Mouse (Mus musculus): Measurements from ENCODE around the gene Psg29. TPM values are rescaled to one million over a fixed set of nuclear protein-coding genes. Genes with fewer than 3 reads are reported as not detected.

The Psg29 gene
- not detected in 2 replicates for polyA plus RNA-seq (2015; fragmentation: Nextera tagmentation; extraction: Ambion mirVana)

GRCm38 (mm10) chr7:17203177-17203576 is at the start of gene Psg29:
Gene Psg29 (plus strand): TSS chr7:17203477.
- no peak within 1 kb of the TSS for H3K4me2 ChIP-seq (replicated peaks; ENCODE audit: low read depth, low read length)
- H3K27ac ChIP-seq (ENCODE audit: low read length) = no peak within 1 kb of the TSS
- no peaks in the 10 kb centered on the region for H3K4me1 ChIP-seq (ENCODE audit: insufficient read depth, low read depth, low read length)
- H3K27me3 ChIP-seq (replicated peaks; ENCODE audit: insufficient read depth, low read length) = no peaks in the 10 kb centered on the region
- TF ChIP-seq CTCF (IDR thresholded peaks at IDR 0.05) (no peak), EP300 (IDR thresholded peaks at IDR 0.05) (no peak)
- no peak within 1 kb of the TSS for H3K9ac ChIP-seq (replicated peaks; ENCODE audit: low read depth)
- DNase-seq (ENCODE audit: low spot score) (no peak), ATAC-seq (no peak)
- no peak within 1 kb of the TSS for H3K4me3 ChIP-seq (ENCODE audit: low read depth, low read length)
- no peaks in the 10 kb centered on the region for H3K9me3 ChIP-seq (ENCODE audit: low read length)
- H3K36me3 ChIP-seq (ENCODE audit: insufficient read depth, low read length) = no peaks in the 10 kb centered on the region

- Histone ChIP-seq H3K9me3 (ENCODE audit: low read length) (no peaks in the 10 kb centered on the region), H3K4me2 (replicated peaks; ENCODE audit: low read depth, low read length) (no peak overlapping the region), H3K4me1 (ENCODE audit: insufficient read depth, low read depth, low read length) (no peaks in the 10 kb centered on the region), H3K27me3 (replicated peaks; ENCODE audit: insufficient read depth, low read length) (no peaks in the 10 kb centered on the region), H3K27ac (ENCODE audit: low read length) (no peak overlapping the region), H3K36me3 (ENCODE audit: insufficient read depth, low read length) (no peaks in the 10 kb centered on the region), H3K4me3 (ENCODE audit: low read depth, low read length) (no peak overlapping the region), H3K9ac (replicated peaks; ENCODE audit: low read depth) (no peak overlapping the region)
- 20% methylated on average over 2 of the region's 2 CpGs for WGBS
- DNase-seq (ENCODE audit: low spot score) (peak; percentile 5), ATAC-seq (no peak)
- TF ChIP-seq CTCF (IDR thresholded peaks at IDR 0.05) (peak; percentile 55), EP300 (IDR thresholded peaks at IDR 0.05) (no peak)
These were observed 47.6 kb upstream of the Psg29 start for GRCm38 (mm10) chr7:17155634-17156033.

GRCm38 (mm10) chr7:17156885-17157677 is 46.2 kb upstream of the Psg29 start:
- no peak overlapping the region for H3K27ac ChIP-seq (ENCODE audit: low read length)
- no peak overlapping the region for H3K4me2 ChIP-seq (replicated peaks; ENCODE audit: low read depth, low read length)
- no peak overlapping the region for H3K4me3 ChIP-seq (ENCODE audit: low read depth, low read length)
- no peaks in the 10 kb centered on the region for H3K4me1 ChIP-seq (ENCODE audit: insufficient read depth, low read depth, low read length)
- H3K27me3 ChIP-seq (replicated peaks; ENCODE audit: insufficient read depth, low read length) = no peaks in the 10 kb centered on the region
- 59% methylated on average over 3 of the region's 3 CpGs for WGBS
- ATAC-seq (no peak), DNase-seq (ENCODE audit: low spot score) (peak; percentile 1)
- H3K36me3 ChIP-seq (ENCODE audit: insufficient read depth, low read length) = no peaks in the 10 kb centered on the region
- no peak overlapping the region for H3K9ac ChIP-seq (replicated peaks; ENCODE audit: low read depth)
- TF ChIP-seq EP300 (IDR thresholded peaks at IDR 0.05) (no peak), CTCF (IDR thresholded peaks at IDR 0.05) (no peak)
- no peaks in the 10 kb centered on the region for H3K9me3 ChIP-seq (ENCODE audit: low read length)

- TF ChIP-seq EP300 (IDR thresholded peaks at IDR 0.05) (no peak), CTCF (IDR thresholded peaks at IDR 0.05) (no peak)
- Histone ChIP-seq H3K27me3 (replicated peaks; ENCODE audit: insufficient read depth, low read length) (no peaks in the 10 kb centered on the region), H3K4me3 (ENCODE audit: low read depth, low read length) (no peak overlapping the region), H3K27ac (ENCODE audit: low read length) (no peak overlapping the region), H3K4me1 (ENCODE audit: insufficient read depth, low read depth, low read length) (no peaks in the 10 kb centered on the region), H3K4me2 (replicated peaks; ENCODE audit: low read depth, low read length) (no peak overlapping the region), H3K9ac (replicated peaks; ENCODE audit: low read depth) (no peak overlapping the region), H3K9me3 (ENCODE audit: low read length) (no peaks in the 10 kb centered on the region), H3K36me3 (ENCODE audit: insufficient read depth, low read length) (no peaks in the 10 kb centered on the region)
- peak; percentile 9 for DNase-seq (ENCODE audit: low spot score)
- ATAC-seq = no peak
- 66% methylated on average over 7 of the region's 7 CpGs for WGBS
These were observed 44.3 kb upstream of the Psg29 start for GRCm38 (mm10) chr7:17159011-17159410.

GRCm38 (mm10) chr7:17171827-17172226 is 31.4 kb upstream of the Psg29 start:
- no peaks in the 10 kb centered on the region for H3K9me3 ChIP-seq (ENCODE audit: low read length)
- no peak for DNase-seq (ENCODE audit: low spot score)
- 78% methylated on average over 4 of the region's 4 CpGs for WGBS

GRCm38 (mm10) chr7:17205530-17206184 is 2.4 kb downstream of the Psg29 start:
- no peaks in the 10 kb centered on the region for H3K4me1 ChIP-seq (ENCODE audit: insufficient read depth, low read depth, low read length)
- no peaks in the 10 kb centered on the region for H3K9me3 ChIP-seq (ENCODE audit: low read length)
- no peak overlapping the region for H3K4me2 ChIP-seq (replicated peaks; ENCODE audit: low read depth, low read length)
- DNase-seq (ENCODE audit: low spot score) (no peak), ATAC-seq (no peak)
- H3K36me3 ChIP-seq (ENCODE audit: insufficient read depth, low read length) = no peaks in the 10 kb centered on the region
- H3K27me3 ChIP-seq (replicated peaks; ENCODE audit: insufficient read depth, low read length) = no peaks in the 10 kb centered on the region
- H3K9ac ChIP-seq (replicated peaks; ENCODE audit: low read depth) = no peak overlapping the region
- no peak for TF ChIP-seq CTCF (IDR thresholded peaks at IDR 0.05)
- TF ChIP-seq EP300 (IDR thresholded peaks at IDR 0.05) = no peak
- no peak overlapping the region for H3K4me3 ChIP-seq (ENCODE audit: low read depth, low read length)
- H3K27ac ChIP-seq (ENCODE audit: low read length) = no peak overlapping the region
- WGBS = 64% methylated on average over 3 of the region's 3 CpGs

More at GRCm38 (mm10) chr7:17171827-17172226, 31.4 kb upstream of the Psg29 start:
- no peaks in the 10 kb centered on the region for H3K27me3 ChIP-seq (replicated peaks; ENCODE audit: insufficient read depth, low read length)
- no peaks in the 10 kb centered on the region for H3K4me1 ChIP-seq (ENCODE audit: insufficient read depth, low read depth, low read length)
- H3K4me2 ChIP-seq (replicated peaks; ENCODE audit: low read depth, low read length) = no peak overlapping the region
- TF ChIP-seq CTCF (IDR thresholded peaks at IDR 0.05) (no peak), EP300 (IDR thresholded peaks at IDR 0.05) (no peak)
- H3K9ac ChIP-seq (replicated peaks; ENCODE audit: low read depth) = no peak overlapping the region
- no peak for ATAC-seq
- H3K27ac ChIP-seq (ENCODE audit: low read length) = no peak overlapping the region
- no peaks in the 10 kb centered on the region for H3K36me3 ChIP-seq (ENCODE audit: insufficient read depth, low read length)
- H3K4me3 ChIP-seq (ENCODE audit: low read depth, low read length) = no peak overlapping the region

Other genes starting within 250 kb of the Psg29 start
- gene Pnmal1, start 243.8 kb upstream of the Psg29 start, polyA plus RNA-seq (2015; fragmentation: Nextera tagmentation; extraction: Ambion mirVana) = 0.04 TPM in 1 of 2 replicates, not detected in the other
- 0.02 and 0.04 TPM in 2 replicates for gene Gm42372, start 220.4 kb upstream of the Psg29 start, polyA plus RNA-seq (2015; fragmentation: Nextera tagmentation; extraction: Ambion mirVana)
- 7.8 and 8.0 TPM in 2 replicates for gene Ccdc8, start 210.8 kb upstream of the Psg29 start, polyA plus RNA-seq (2015; fragmentation: Nextera tagmentation; extraction: Ambion mirVana)
- 65.1 and 71.8 TPM in 2 replicates for gene Ppp5c, start 175.6 kb upstream of the Psg29 start, polyA plus RNA-seq (2015; fragmentation: Nextera tagmentation; extraction: Ambion mirVana)
- gene Hif3a, start 141.1 kb upstream of the Psg29 start, polyA plus RNA-seq (2015; fragmentation: Nextera tagmentation; extraction: Ambion mirVana) = 5.3 and 8.2 TPM in 2 replicates
- gene Psg16, start 129.4 kb upstream of the Psg29 start, polyA plus RNA-seq (2015; fragmentation: Nextera tagmentation; extraction: Ambion mirVana) = 0.18 and 0.21 TPM in 2 replicates
- gene Ceacam3, start 53.2 kb upstream of the Psg29 start, polyA plus RNA-seq (2015; fragmentation: Nextera tagmentation; extraction: Ambion mirVana) = not detected in 2 replicates